Mouse (Mus musculus): ENCODE results near the gene Slc6a8. TPM values are rescaled to one million over a fixed set of nuclear protein-coding genes. Genes with fewer than 3 reads are reported as not detected.

Slc6a8 gene
- total and polyA plus RNA-seq, 3 experiments = 5.4 to 11.9 TPM; not detected in 1

DNA sequence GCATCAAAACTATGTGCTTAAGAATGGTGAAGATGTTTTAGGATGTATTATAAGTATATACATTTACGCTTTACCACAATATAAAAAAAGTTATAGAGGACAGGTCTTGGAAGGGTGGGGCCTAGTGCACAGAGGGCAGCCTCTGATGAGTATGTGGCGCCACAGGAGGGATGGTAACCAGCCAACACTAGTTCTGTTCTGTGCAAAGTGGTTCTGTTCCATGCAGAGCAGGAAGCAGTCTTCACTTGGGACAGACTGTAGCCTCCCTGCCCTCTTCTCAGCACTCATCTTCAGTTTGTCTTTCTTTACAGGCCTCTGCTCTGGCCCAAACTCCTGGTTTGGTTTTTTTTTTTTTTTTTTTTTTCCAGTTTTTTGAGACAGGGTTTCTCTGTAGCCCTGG lies 11.2 kb downstream of the Slc6a8 start:
- H3K4me1 ChIP-seq (ENCODE audit: control insufficient read depth in 1 of 2, insufficient read depth in 2 of 2, low read length in 2 of 2) = no peaks in the 10 kb centered on the region
- H3K9me3 ChIP-seq (replicated peaks; ENCODE audit: insufficient read depth, low read length) = no peaks in the 10 kb centered on the region
- H3K4me3 ChIP-seq (ENCODE audit: control insufficient read depth in 1 of 2, insufficient read depth in 1 of 2, low read depth in 2 of 2, low read length in 2 of 2) = no peak overlapping the region
- no peaks in the 10 kb centered on the region for H3K79me2 ChIP-seq (ENCODE audit: control insufficient read depth, insufficient read depth, low read length, poor library complexity)
- no peak overlapping the region for H3K27ac ChIP-seq (ENCODE audit: control insufficient read depth, low read depth, low read length)
- no peak for DNase-seq (ENCODE audit: low read depth, low spot score)
- no peaks in the 10 kb centered on the region for H3K27me3 ChIP-seq (ENCODE audit: control insufficient read depth in 1 of 2, insufficient read depth in 2 of 2, low read length in 2 of 2)
- peaks cover 0 to 3% of the 10 kb centered on the region in 2 experiments; a peak in 2 of 4 replicates for H3K36me3 ChIP-seq (ENCODE audit: control insufficient read depth in 1 of 2, insufficient read depth in 2 of 2, low read length in 2 of 2)
- no peak overlapping the region for H3K9ac ChIP-seq (ENCODE audit: control insufficient read depth, low read depth, low read length, poor library complexity, severe bottlenecking)
- TF ChIP-seq NRF1 (IDR thresholded peaks at IDR 0.05; ENCODE audit: insufficient read depth, low read depth, low read length, poor library complexity, severe bottlenecking) = no peak
- TF ChIP-seq TAL1 (IDR thresholded peaks at IDR 0.05; ENCODE audit: low read length) = no peak
- no peak for TF ChIP-seq MYB (IDR thresholded peaks at IDR 0.05; ENCODE audit: low read depth, low read length)
- no peak for TF ChIP-seq POLR2AphosphoS5 (IDR thresholded peaks at IDR 0.05; ENCODE audit: borderline replicate concordance, low read depth, low read length)
- TF ChIP-seq RAD21 (IDR thresholded peaks at IDR 0.05; ENCODE audit: low read depth, low read length) = no peak
- no peak for TF ChIP-seq EP300 (IDR thresholded peaks at IDR 0.05; ENCODE audit: low read depth in 1 of 2, low read length in 2 of 2)
- TF ChIP-seq CHD2 (IDR thresholded peaks at IDR 0.05; ENCODE audit: low read length) = no peak
- no peak for TF ChIP-seq RCOR1 (IDR thresholded peaks at IDR 0.05; ENCODE audit: low read depth, low read length)
- TF ChIP-seq NELFE (IDR thresholded peaks at IDR 0.05; ENCODE audit: low read depth, low read length) = no peak
- no peak for TF ChIP-seq CTCF (IDR thresholded peaks at IDR 0.05 in 2 of 3, conservative IDR thresholded peaks at IDR 0.05 in 1 of 3; ENCODE audit: control insufficient read depth in 1 of 3, insufficient read depth in 1 of 3, low read depth in 2 of 3, low read length in 3 of 3, poor library complexity in 1 of 3, severe bottlenecking in 1 of 3)
- no peak for TF ChIP-seq MEF2A (IDR thresholded peaks at IDR 0.05; ENCODE audit: extremely low read depth, insufficient replicate concordance, low read depth, low read length, poor library complexity, severe bottlenecking)
- TF ChIP-seq USF2 (IDR thresholded peaks at IDR 0.05; ENCODE audit: borderline replicate concordance in 1 of 2, insufficient read depth in 1 of 2, low read depth in 1 of 2, low read length in 2 of 2) = no peak
- no peak for TF ChIP-seq GABPA (IDR thresholded peaks at IDR 0.05; ENCODE audit: low read depth, low read length)

DNA sequence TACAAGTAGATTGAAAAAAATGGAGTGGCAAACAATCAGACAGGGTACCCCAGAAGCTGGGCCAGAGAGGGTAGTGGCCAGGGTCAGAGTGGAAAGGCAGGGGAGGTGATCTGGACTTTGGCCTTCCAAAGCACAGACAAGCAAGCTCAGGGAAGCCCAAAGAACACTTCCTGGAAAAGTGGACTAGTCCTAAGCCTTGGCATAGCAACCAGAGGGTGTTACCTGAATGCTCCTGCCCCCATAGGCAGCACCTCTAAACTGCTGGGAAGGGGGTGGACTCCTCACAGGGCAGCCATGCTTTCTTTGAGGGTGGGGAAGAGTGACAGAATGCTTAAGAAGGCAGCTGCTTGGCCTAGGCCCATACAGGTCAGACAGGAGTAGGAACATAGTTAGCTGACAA lies 12.0 kb downstream of the Slc6a8 start:
- no peaks in the 10 kb centered on the region for H3K79me2 ChIP-seq (ENCODE audit: control insufficient read depth, insufficient read depth, low read length, poor library complexity)
- no peak for DNase-seq (ENCODE audit: low read depth, low spot score)
- H3K27me3 ChIP-seq (ENCODE audit: control insufficient read depth in 1 of 2, insufficient read depth in 2 of 2, low read length in 2 of 2) = no peaks in the 10 kb centered on the region
- no peak overlapping the region for H3K4me3 ChIP-seq (ENCODE audit: control insufficient read depth in 1 of 2, insufficient read depth in 1 of 2, low read depth in 2 of 2, low read length in 2 of 2)
- no peaks in the 10 kb centered on the region for H3K9me3 ChIP-seq (replicated peaks; ENCODE audit: insufficient read depth, low read length)
- TF ChIP-seq USF1 (IDR thresholded peaks at IDR 0.05; ENCODE audit: low read depth, low read length) (no peak), UBTF (IDR thresholded peaks at IDR 0.05; ENCODE audit: borderline replicate concordance, insufficient read depth, low read depth, low read length) (no peak), ELF1 (IDR thresholded peaks at IDR 0.05; ENCODE audit: low read depth, low read length) (no peak), USF2 (IDR thresholded peaks at IDR 0.05; ENCODE audit: borderline replicate concordance in 1 of 2, insufficient read depth in 1 of 2, low read depth in 1 of 2, low read length in 2 of 2) (no peak), POLR2AphosphoS5 (IDR thresholded peaks at IDR 0.05; ENCODE audit: borderline replicate concordance, low read depth, low read length) (no peak), ZC3H11A (IDR thresholded peaks at IDR 0.05; ENCODE audit: low read depth, low read length) (no peak), MAX (IDR thresholded peaks at IDR 0.05; ENCODE audit: low read length) (no peak), TBP (IDR thresholded peaks at IDR 0.05; ENCODE audit: low read depth, low read length) (no peak), TAL1 (IDR thresholded peaks at IDR 0.05; ENCODE audit: low read length) (no peak), CHD1 (IDR thresholded peaks at IDR 0.05; ENCODE audit: low read depth, low read length) (no peak), E2F4 (IDR thresholded peaks at IDR 0.05; ENCODE audit: borderline replicate concordance, low read depth, low read length) (no peak), POLR2AphosphoS2 (IDR thresholded peaks at IDR 0.05; ENCODE audit: low read length) (no peak), KAT2A (conservative IDR thresholded peaks at IDR 0.05; ENCODE audit: low read depth, low read length) (no peak), NELFE (IDR thresholded peaks at IDR 0.05; ENCODE audit: low read depth, low read length) (no peak), GABPA (IDR thresholded peaks at IDR 0.05; ENCODE audit: low read depth, low read length) (no peak), CTCF (IDR thresholded peaks at IDR 0.05 in 2 of 3, conservative IDR thresholded peaks at IDR 0.05 in 1 of 3; ENCODE audit: control insufficient read depth in 1 of 3, insufficient read depth in 1 of 3, low read depth in 2 of 3, low read length in 3 of 3, poor library complexity in 1 of 3, severe bottlenecking in 1 of 3) (no peak), MAZ (IDR thresholded peaks at IDR 0.05; ENCODE audit: low read depth, low read length) (no peak)
- H3K27ac ChIP-seq (ENCODE audit: control insufficient read depth, low read depth, low read length) = no peak overlapping the region
- peaks cover 0 to 3% of the 10 kb centered on the region in 2 experiments; a peak in 2 of 4 replicates for H3K36me3 ChIP-seq (ENCODE audit: control insufficient read depth in 1 of 2, insufficient read depth in 2 of 2, low read length in 2 of 2)
- H3K4me1 ChIP-seq (ENCODE audit: control insufficient read depth in 1 of 2, insufficient read depth in 2 of 2, low read length in 2 of 2) = no peaks in the 10 kb centered on the region
- no peak overlapping the region for H3K9ac ChIP-seq (ENCODE audit: control insufficient read depth, low read depth, low read length, poor library complexity, severe bottlenecking)
